Comparison of ENCODE assay signal across 9 mouse cellular contexts in the genomic region with DNA sequence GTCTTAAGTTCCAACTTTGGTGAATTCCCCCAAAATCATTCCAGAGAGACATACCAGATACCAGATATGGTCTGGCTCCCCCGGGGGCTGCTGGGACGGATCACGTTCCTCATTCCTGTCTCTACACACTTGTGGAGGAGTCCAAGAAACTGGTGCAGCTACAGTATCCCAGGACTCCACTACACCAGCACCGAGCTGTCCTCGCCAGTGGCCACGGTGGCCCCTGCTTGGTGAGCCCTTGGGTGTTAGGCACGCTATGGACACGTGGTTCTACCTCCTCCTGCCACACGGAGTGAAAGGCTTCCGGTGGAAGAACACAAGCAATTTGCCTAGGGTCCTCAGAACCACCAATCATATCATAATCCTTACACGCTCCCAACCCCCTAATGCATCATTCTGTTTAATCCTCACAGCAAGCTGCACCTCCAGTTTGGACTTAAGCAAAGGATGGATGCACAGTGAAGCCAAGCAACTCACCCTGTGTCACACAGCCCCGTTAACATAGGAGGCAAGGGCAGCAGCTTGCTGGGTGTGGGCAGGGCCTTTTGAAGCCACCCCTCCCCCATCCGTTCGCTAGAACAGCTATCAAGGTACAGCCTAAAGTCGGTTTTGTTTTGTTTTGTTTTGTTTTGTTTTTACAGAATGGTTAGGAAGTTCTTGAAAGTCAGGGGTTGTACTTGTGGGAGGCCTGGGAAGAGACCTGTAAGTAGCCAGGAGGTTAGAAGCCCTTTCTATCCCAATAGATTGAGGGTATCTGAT. TPM values are rescaled to one million over a fixed set of nuclear protein-coding genes. Genes with fewer than 3 reads are reported as not detected.
DNase-seq lines count a peak whose midpoint lies in the region; ATAC-seq and TF ChIP-seq lines count a peak whose summit lies in the region.
"Had no signal": no experiment of that assay in that cellular context is flagged by ENCODE, and none has a peak within 500 bp of the region (broad histone marks: within the 10 kb centered on the region; RNA-seq: fewer than 3 reads in every experiment).

No protein-coding gene starts in this region.

- WGBS in lung, embryonic 14.5 days, result 20% methylated on average over 15 of the region's 15 CpGs
- 20% methylated on average over 15 of the region's 15 CpGs for WGBS in embryonic facial prominence, embryonic 15.5 days
- WGBS in intestine, postnatal 0 days, result 50% methylated on average over 15 of the region's 15 CpGs
- WGBS in neural tube, embryonic 14.5 days, result 30% methylated on average over 15 of the region's 15 CpGs

- no peak for TF ChIP-seq CTCF in lung, embryonic 14.5 days (IDR thresholded peaks at IDR 0.05; ENCODE audit: low read depth)
- TF ChIP-seq CTCF in intestine, postnatal 0 days (IDR thresholded peaks at IDR 0.05; ENCODE audit: low read depth), result no peak

- peak overlapping the region; percentile 44 for H3K9ac ChIP-seq in lung, embryonic 14.5 days
- no peak overlapping the region for H3K9ac ChIP-seq in embryonic facial prominence, embryonic 15.5 days
- H3K9ac ChIP-seq in intestine, postnatal 0 days (ENCODE audit: low read depth, low read length), result no peak overlapping the region
- H3K9ac ChIP-seq in neural tube, embryonic 14.5 days (replicated peaks; ENCODE audit: low read depth, low read length), result no peak overlapping the region

- H3K4me3 ChIP-seq in lung, embryonic 14.5 days (ENCODE audit: low read depth, low read length), result peak overlapping the region; percentile 31
- H3K4me3 ChIP-seq in embryonic facial prominence, embryonic 15.5 days (replicated peaks), result peak overlapping the region; percentile 23
- no peak overlapping the region; the same call in 1 of the 2 replicates for H3K4me3 ChIP-seq in intestine, postnatal 0 days (ENCODE audit: low read depth, low read length)
- no peak overlapping the region for H3K4me3 ChIP-seq in neural tube, embryonic 14.5 days (ENCODE audit: low read depth, low read length)
- H3K4me3 ChIP-seq: myocyte had no signal

- no peak overlapping the region for H3K27ac ChIP-seq in lung, embryonic 14.5 days (ENCODE audit: low read depth)
- peak overlapping the region; percentile 94 for H3K27ac ChIP-seq in embryonic facial prominence, embryonic 15.5 days (replicated peaks)
- no peak overlapping the region for H3K27ac ChIP-seq in intestine, postnatal 0 days (ENCODE audit: low read depth, low read length)
- H3K27ac ChIP-seq in neural tube, embryonic 14.5 days (ENCODE audit: low read depth, low read length), result 0 out of 2 replicates have a peak overlapping the region, but pooled peaks have one; percentile 22

- no peak for DNase-seq in lung, embryonic 14.5 days
- DNase-seq in lung, postnatal 4 days, result no peak
- no peak for DNase-seq in left cerebral cortex, adult 18-20 months (ENCODE audit: low spot score in 2 of 2)
- no peak for DNase-seq in adrenal gland, adult 8-10 months
- DNase-seq in urinary bladder, postnatal 10 days (ENCODE audit: low spot score), result no peak

- peak overlapping the region; percentile 70 for H3K4me2 ChIP-seq in lung, embryonic 14.5 days
- H3K4me2 ChIP-seq in embryonic facial prominence, embryonic 15.5 days (replicated peaks), result peak overlapping the region; percentile 54
- H3K4me2 ChIP-seq in intestine, postnatal 0 days (replicated peaks; ENCODE audit: low read depth), result peak overlapping the region; percentile 63
- H3K4me2 ChIP-seq in neural tube, embryonic 14.5 days (ENCODE audit: low read depth, low read length), result peak overlapping the region; percentile 39; the same call in 1 of the 2 replicates

- H3K9me3 ChIP-seq in lung, embryonic 14.5 days (ENCODE audit: low read depth, low read length), result no peaks in the 10 kb centered on the region
- H3K9me3 ChIP-seq in embryonic facial prominence, embryonic 15.5 days (replicated peaks), result no peaks in the 10 kb centered on the region
- no peaks in the 10 kb centered on the region for H3K9me3 ChIP-seq in intestine, postnatal 0 days (ENCODE audit: control insufficient read depth)
- H3K9me3 ChIP-seq in neural tube, embryonic 14.5 days (ENCODE audit: control insufficient read depth, low read length), result no peaks in the 10 kb centered on the region

- no peaks in the 10 kb centered on the region for H3K36me3 ChIP-seq in lung, embryonic 14.5 days (ENCODE audit: insufficient read depth)
- H3K36me3 ChIP-seq in embryonic facial prominence, embryonic 15.5 days, result no peaks in the 10 kb centered on the region
- H3K36me3 ChIP-seq in intestine, postnatal 0 days (ENCODE audit: control insufficient read depth, insufficient read depth), result no peaks in the 10 kb centered on the region
- H3K36me3 ChIP-seq in neural tube, embryonic 14.5 days (ENCODE audit: control insufficient read depth, insufficient read depth, low read length), result no peaks in the 10 kb centered on the region

- peaks cover 6% of the 10 kb centered on the region; the same call in 1 of the 2 replicates for H3K27me3 ChIP-seq in lung, embryonic 14.5 days (ENCODE audit: insufficient read depth, low read length)
- no peaks in the 10 kb centered on the region for H3K27me3 ChIP-seq in embryonic facial prominence, embryonic 15.5 days
- H3K27me3 ChIP-seq in intestine, postnatal 0 days (replicated peaks; ENCODE audit: control insufficient read depth, insufficient read depth, low read length), result no peaks in the 10 kb centered on the region
- no peaks in the 10 kb centered on the region for H3K27me3 ChIP-seq in neural tube, embryonic 14.5 days (ENCODE audit: control insufficient read depth, insufficient read depth, low read length)

- peaks cover 19% of the 10 kb centered on the region for H3K4me1 ChIP-seq in lung, embryonic 14.5 days (ENCODE audit: insufficient read depth)
- H3K4me1 ChIP-seq in embryonic facial prominence, embryonic 15.5 days, result peaks cover 63% of the 10 kb centered on the region
- no peaks in the 10 kb centered on the region; the same call in 1 of the 2 replicates for H3K4me1 ChIP-seq in intestine, postnatal 0 days (replicated peaks; ENCODE audit: control insufficient read depth, insufficient read depth, low read length)
- peaks cover 16% of the 10 kb centered on the region for H3K4me1 ChIP-seq in neural tube, embryonic 14.5 days (ENCODE audit: control insufficient read depth, insufficient read depth, low read length)

- ATAC-seq in lung, embryonic 14.5 days (ENCODE audit: insufficient read depth), result peak; percentile 32; the same call in 1 of the 2 replicates
- peak; percentile 9; the same call in 1 of the 2 replicates for ATAC-seq in embryonic facial prominence, embryonic 15.5 days (ENCODE audit: insufficient number of reproducible peaks, low FRiP score, low TSS enrichment, low read depth)
- no peak for ATAC-seq in intestine, postnatal 0 days
- no peak for ATAC-seq in neural tube, embryonic 14.5 days (ENCODE audit: low read depth)

RNA-seq across cellular contexts. Expression of a gene that starts 2.2 kb away (rescaled TPM):
- polyA plus RNA-seq in lung, embryonic 14.5 days (2014; fragmentation: Nextera tagmentation; extraction: Ambion mirVana), result 0.45 and 0.65 TPM in 2 replicates
- 6.5 and 6.8 TPM in 2 replicates for polyA plus RNA-seq in embryonic facial prominence, embryonic 15.5 days (2015; fragmentation: Nextera tagmentation; extraction: Ambion mirVana)
- polyA plus RNA-seq in intestine, postnatal 0 days (2015; fragmentation: Nextera tagmentation; extraction: Ambion mirVana), result 0.50 and 0.66 TPM in 2 replicates
- 0.24 and 1.8 TPM in 2 replicates for polyA plus RNA-seq in neural tube, embryonic 14.5 days (2014; fragmentation: Nextera tagmentation; extraction: Ambion mirVana)
- total RNA-seq in left cerebral cortex, adult 18-20 months (2021), result 1 to 10 TPM; 1.8 to 2.2 TPM
- total RNA-seq in adrenal gland, adult 8-10 months (2022), result 1 to 10 TPM in 2 of 4 experiments, under 1 TPM in 2; 0.26 to 2.2 (median 0.97) TPM

RNA-seq across cellular contexts. Expression of a gene that starts 32.3 kb away (rescaled TPM):
- polyA plus RNA-seq in lung, embryonic 14.5 days (2014; fragmentation: Nextera tagmentation; extraction: Ambion mirVana), result 18.2 and 19.9 TPM in 2 replicates
- 37.8 and 38.1 TPM in 2 replicates for polyA plus RNA-seq in embryonic facial prominence, embryonic 15.5 days (2015; fragmentation: Nextera tagmentation; extraction: Ambion mirVana)
- 69.4 and 71.8 TPM in 2 replicates for polyA plus RNA-seq in intestine, postnatal 0 days (2015; fragmentation: Nextera tagmentation; extraction: Ambion mirVana)
- polyA plus RNA-seq in neural tube, embryonic 14.5 days (2014; fragmentation: Nextera tagmentation; extraction: Ambion mirVana), result 27.9 and 31.1 TPM in 2 replicates
- 10 to 100 TPM; 40.6 to 42.1 TPM for total RNA-seq in left cerebral cortex, adult 18-20 months (2021)
- total RNA-seq in adrenal gland, adult 8-10 months (2022), result 100 to 1,000 TPM; 162 to 301 (median 191) TPM

RNA-seq across cellular contexts. Expression of a gene that starts 38.1 kb away (rescaled TPM):
- polyA plus RNA-seq in lung, embryonic 14.5 days (2014; fragmentation: Nextera tagmentation; extraction: Ambion mirVana), result 0.41 and 0.68 TPM in 2 replicates
- 0.60 TPM in 1 of 2 replicates, not detected in the other for polyA plus RNA-seq in embryonic facial prominence, embryonic 15.5 days (2015; fragmentation: Nextera tagmentation; extraction: Ambion mirVana)
- polyA plus RNA-seq in intestine, postnatal 0 days (2015; fragmentation: Nextera tagmentation; extraction: Ambion mirVana), result 92.5 and 139 TPM in 2 replicates
- polyA plus RNA-seq in neural tube, embryonic 14.5 days (2014; fragmentation: Nextera tagmentation; extraction: Ambion mirVana), result 1.1 TPM in 1 of 2 replicates, not detected in the other
- not detected for total RNA-seq in left cerebral cortex, adult 18-20 months (2021)
- not detected for total RNA-seq in adrenal gland, adult 8-10 months (2022)
- polyA plus RNA-seq: myocyte had no signal

Comparison
In these comparisons a context has a peak if more than half of its experiments do, and no peak if none do; other contexts are left out.
1. ATAC-seq: peak in lung, embryonic 14.5 days (single experiment) and embryonic facial prominence, embryonic 15.5 days (single experiment); none in intestine, postnatal 0 days (single experiment) and neural tube, embryonic 14.5 days (single experiment).
2. H3K27ac ChIP-seq: peak in embryonic facial prominence, embryonic 15.5 days (single experiment) and neural tube, embryonic 14.5 days (single experiment); none in lung, embryonic 14.5 days (single experiment) and intestine, postnatal 0 days (single experiment).
3. H3K4me3 ChIP-seq: peak in lung, embryonic 14.5 days (single experiment) and embryonic facial prominence, embryonic 15.5 days (single experiment); none in intestine, postnatal 0 days (single experiment) and neural tube, embryonic 14.5 days (single experiment).
4. RNA of a gene that starts 38.1 kb away (polyA plus RNA-seq): 92.5 to 139 TPM in intestine, postnatal 0 days; 0.60 TPM in embryonic facial prominence, embryonic 15.5 days, 0.41 to 0.68 TPM in lung, embryonic 14.5 days and 1.1 TPM in neural tube, embryonic 14.5 days; every median in the first group is over 10 times any median in the second.
5. Peak in every context shown above with its lines, with median percentiles within 50 percentile points of each other: H3K4me2 ChIP-seq.